ENCODE assay signal across 8 mouse cellular contexts in the genomic region with DNA sequence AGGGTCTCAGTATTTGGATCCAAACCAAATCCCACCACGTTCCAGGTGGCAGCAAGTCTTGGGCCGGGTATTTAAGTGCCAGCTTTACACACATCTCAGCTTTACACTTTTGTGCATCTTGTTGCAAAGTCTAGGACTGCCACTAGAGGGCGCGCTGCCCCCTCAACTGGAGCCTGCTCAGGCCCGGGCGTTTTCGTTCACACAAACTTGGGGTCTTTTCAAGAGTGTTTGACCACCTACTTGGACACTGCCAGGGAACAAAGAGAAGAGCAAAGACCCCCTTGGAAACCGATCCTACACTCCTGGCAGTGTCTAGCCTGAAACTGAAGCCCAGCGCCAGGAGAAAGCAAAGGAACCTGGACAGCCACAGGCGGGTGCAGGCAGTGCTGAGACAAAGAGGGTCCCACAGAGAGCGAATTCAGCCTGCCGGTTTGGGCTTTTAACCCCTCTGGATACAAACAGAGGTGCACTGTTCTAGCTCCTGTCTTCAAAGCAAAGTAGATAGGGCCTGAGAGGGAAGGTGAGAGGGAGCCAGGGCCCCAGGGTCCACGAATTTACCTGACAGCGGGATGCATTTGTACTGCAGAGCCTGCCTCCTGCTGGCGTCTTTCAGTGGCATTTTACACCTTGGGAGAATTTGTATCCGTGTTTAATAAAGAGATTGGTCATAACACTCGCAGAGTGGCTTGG. TPM values are rescaled to one million over a fixed set of nuclear protein-coding genes. Genes with fewer than 3 reads are reported as not detected.
A peak's percentile ranks its signal among the peaks of the same experiment; 100 is the strongest.
DNase-seq lines count a peak whose midpoint lies in the region; ATAC-seq and TF ChIP-seq lines count a peak whose summit lies in the region.

No protein-coding gene starts in this region.

- H3K4me1 ChIP-seq in heart, adult 2 months (ENCODE audit: control insufficient read depth, insufficient read depth, low read length): no peaks in the 10 kb centered on the region
- no peaks in the 10 kb centered on the region; the same call in 1 of the 2 replicates for H3K4me1 ChIP-seq in heart, embryonic 11.5 days (ENCODE audit: control insufficient read depth, insufficient read depth, low read length)
- H3K4me1 ChIP-seq in kidney, embryonic 16.5 days (ENCODE audit: insufficient read depth, low read length): peaks cover 12% of the 10 kb centered on the region
- H3K4me1 ChIP-seq in liver, adult 2 months (ENCODE audit: control insufficient read depth, insufficient read depth, low read length): peaks cover 3% of the 10 kb centered on the region; the same call in 1 of the 2 replicates

- no peak for ATAC-seq in heart, embryonic 11.5 days (replicated peaks; ENCODE audit: insufficient number of reproducible peaks, low FRiP score, low TSS enrichment)
- ATAC-seq in kidney, embryonic 16.5 days (ENCODE audit: low FRiP score, low TSS enrichment): peak; percentile 46; the same call in 1 of the 2 replicates

- 5% methylated on average over 17 of the region's 17 CpGs for WGBS in heart, adult 2 months
- WGBS in heart, embryonic 11.5 days (ENCODE audit: insufficient replicate concordance): 4% methylated on average over 17 of the region's 17 CpGs
- WGBS in kidney, embryonic 16.5 days: 1% methylated on average over 17 of the region's 17 CpGs
- WGBS in liver, adult 2 months: 38% methylated on average over 17 of the region's 17 CpGs

- no peaks in the 10 kb centered on the region for H3K27me3 ChIP-seq in heart, adult 2 months (ENCODE audit: control insufficient read depth, insufficient read depth, low read length)
- no peaks in the 10 kb centered on the region for H3K27me3 ChIP-seq in heart, embryonic 11.5 days (ENCODE audit: control insufficient read depth, insufficient read depth, low read length)
- H3K27me3 ChIP-seq in kidney, embryonic 16.5 days (ENCODE audit: insufficient read depth, low read length): no peaks in the 10 kb centered on the region
- H3K27me3 ChIP-seq in liver, adult 2 months (ENCODE audit: control insufficient read depth, insufficient read depth, low read length): no peaks in the 10 kb centered on the region
- no peaks in the 10 kb centered on the region for H3K27me3 ChIP-seq in myocyte (ENCODE audit: control insufficient read depth, insufficient read depth, insufficient read length)

- no peak for TF ChIP-seq EP300 in heart, adult 2 months (IDR thresholded peaks at IDR 0.05; ENCODE audit: insufficient read depth, low read depth, low read length)

- TF ChIP-seq CTCF in heart, adult 2 months (IDR thresholded peaks at IDR 0.05): peak; percentile 96
- peak; percentile 87 for TF ChIP-seq CTCF in liver, adult 2 months (IDR thresholded peaks at IDR 0.05; ENCODE audit: low read depth, low read length)

- H3K36me3 ChIP-seq in heart, adult 2 months (ENCODE audit: control insufficient read depth, insufficient read depth, low read length): no peaks in the 10 kb centered on the region
- no peaks in the 10 kb centered on the region for H3K36me3 ChIP-seq in heart, embryonic 11.5 days (ENCODE audit: control insufficient read depth, insufficient read depth, low read length)
- H3K36me3 ChIP-seq in kidney, embryonic 16.5 days (ENCODE audit: insufficient read depth, low read length): no peaks in the 10 kb centered on the region
- H3K36me3 ChIP-seq in liver, adult 2 months (ENCODE audit: control insufficient read depth, insufficient read depth, low read length): peaks cover 14% of the 10 kb centered on the region; the same call in 1 of the 2 replicates
- no peaks in the 10 kb centered on the region for H3K36me3 ChIP-seq in myocyte (ENCODE audit: control insufficient read depth, insufficient read depth)

- H3K79me2 ChIP-seq in heart, adult 2 months (replicated peaks; ENCODE audit: control insufficient read depth, insufficient read depth, low read length): no peaks in the 10 kb centered on the region
- H3K79me2 ChIP-seq in liver, adult 2 months (ENCODE audit: control insufficient read depth, insufficient read depth, low read length): no peaks in the 10 kb centered on the region
- H3K79me2 ChIP-seq in myocyte (ENCODE audit: control insufficient read depth, insufficient read depth): no peaks in the 10 kb centered on the region

- H3K9me3 ChIP-seq in heart, embryonic 11.5 days (replicated peaks; ENCODE audit: control insufficient read depth, low read length): no peaks in the 10 kb centered on the region
- no peaks in the 10 kb centered on the region for H3K9me3 ChIP-seq in kidney, embryonic 16.5 days (ENCODE audit: low read length)

- H3K4me2 ChIP-seq in heart, embryonic 11.5 days: peak overlapping the region; percentile 81
- peak overlapping the region; percentile 57 for H3K4me2 ChIP-seq in kidney, embryonic 16.5 days (replicated peaks; ENCODE audit: low read depth, low read length)
- peak overlapping the region; percentile 62 for H3K4me2 ChIP-seq in myocyte (ENCODE audit: low read depth)

- intact Hi-C loops in heart, adult 2 months (cut with DNase I): loop anchor here (5.0 kb wide), 2 partner anchors 264 to 459 kb away; no protein-coding TSS in a partner anchor
- intact Hi-C loops in heart, postnatal 25 days (cut with DNase I): loop anchor here (1.0 to 5.0 kb wide), 3 partner anchors 247 to 459 kb away; no protein-coding TSS in a partner anchor

- H3K9ac ChIP-seq in heart, adult 2 months (ENCODE audit: low read depth, low read length): peak overlapping the region; percentile 52
- peak overlapping the region; percentile 75 for H3K9ac ChIP-seq in heart, embryonic 11.5 days (ENCODE audit: low read depth, low read length)
- peak overlapping the region; percentile 74 for H3K9ac ChIP-seq in kidney, embryonic 16.5 days (replicated peaks; ENCODE audit: low read length)
- H3K9ac ChIP-seq in liver, adult 2 months (ENCODE audit: low read depth, low read length): no peak overlapping the region

- TF ChIP-seq POLR2A in heart, adult 2 months (IDR thresholded peaks at IDR 0.05; ENCODE audit: insufficient read depth, low read depth, low read length): no peak
- no peak for TF ChIP-seq POLR2A in liver, adult 2 months (IDR thresholded peaks at IDR 0.05; ENCODE audit: extremely low read depth, insufficient read depth, low read length)
- TF ChIP-seq POLR2A in myocyte (IDR thresholded peaks at IDR 0.05; ENCODE audit: insufficient read length, low read depth): no peak

- DNase-seq in heart, adult 2 months: peak; percentile 61 to 81
- DNase-seq in heart, postnatal 25 days (ENCODE audit: low spot score): no peak
- DNase-seq in embryo, embryonic 9.5 days (ENCODE audit: extremely low spot score): peak; percentile 92
- no peak for DNase-seq in liver, adult 2 months (ENCODE audit: extremely low read depth, low read depth, low spot score)
- DNase-seq in spleen, postnatal 4 days (ENCODE audit: low spot score in 2 of 2): peak; percentile 64 to 91

- H3ac ChIP-seq in myocyte (ENCODE audit: control insufficient read depth, insufficient read length): no peak overlapping the region

- H3K4me3 ChIP-seq in heart, adult 2 months: no peak overlapping the region; the same call in 1 of the 2 replicates
- H3K4me3 ChIP-seq in heart, embryonic 11.5 days (ENCODE audit: low read depth, low read length): peak overlapping the region; percentile 47
- peak overlapping the region; percentile 46 for H3K4me3 ChIP-seq in kidney, embryonic 16.5 days (ENCODE audit: low read length)
- no peak overlapping the region for H3K4me3 ChIP-seq in liver, adult 2 months (ENCODE audit: insufficient read depth, low read depth, low read length)
- H3K4me3 ChIP-seq in myocyte: no peak overlapping the region

- no peak overlapping the region for H3K27ac ChIP-seq in heart, adult 2 months
- H3K27ac ChIP-seq in heart, embryonic 11.5 days (ENCODE audit: low read depth, low read length): no peak overlapping the region
- peak overlapping the region; percentile 3; the same call in 1 of the 2 replicates for H3K27ac ChIP-seq in kidney, embryonic 16.5 days (ENCODE audit: low read length)
- H3K27ac ChIP-seq in liver, adult 2 months (replicated peaks; ENCODE audit: insufficient read depth, low read depth, low read length): no peak overlapping the region

TF ChIP-seq in myocyte, 11 proteins besides CTCF, POLR2A, EP300 and RAD21:
- no peak for TF ChIP-seq MYOD1 (IDR thresholded peaks at IDR 0.05; ENCODE audit: control insufficient read depth in 1 of 3, insufficient read length in 2 of 3, low read depth in 2 of 3)
- TF ChIP-seq MAX (IDR thresholded peaks at IDR 0.05; ENCODE audit: low read depth): no peak
- no peak for TF ChIP-seq REST (IDR thresholded peaks at IDR 0.05; ENCODE audit: insufficient read depth, insufficient read length)
- TF ChIP-seq MYOG (IDR thresholded peaks at IDR 0.05; ENCODE audit: control insufficient read depth in 1 of 3, insufficient read depth in 1 of 3, insufficient read length in 2 of 3, low read depth in 2 of 3): no peak
- no peak for TF ChIP-seq TCF12 (IDR thresholded peaks at IDR 0.05; ENCODE audit: insufficient read depth, poor library complexity, severe bottlenecking)
- no peak for TF ChIP-seq TCF3 (IDR thresholded peaks at IDR 0.05; ENCODE audit: insufficient read length, low read depth)
- TF ChIP-seq POLR2AphosphoS2 (IDR thresholded peaks at IDR 0.05; ENCODE audit: insufficient read length, low read depth): no peak
- no peak for TF ChIP-seq SRF (IDR thresholded peaks at IDR 0.05; ENCODE audit: control insufficient read depth, insufficient read length, low read depth)
- TF ChIP-seq E2F4 (IDR thresholded peaks at IDR 0.05; ENCODE audit: insufficient read depth): no peak
- TF ChIP-seq USF1 (IDR thresholded peaks at IDR 0.05; ENCODE audit: low read depth): no peak
- TF ChIP-seq CEBPB (IDR thresholded peaks at IDR 0.05; ENCODE audit: insufficient read depth, poor library complexity, severe bottlenecking): no peak

RNA-seq across cellular contexts. Expression of a gene that starts 36.3 kb away (rescaled TPM):
- 100 to 1,000 TPM; 134 to 159 TPM for total RNA-seq in heart, adult 2 months (2021)
- 23.3 and 61.3 TPM in 2 replicates for polyA plus RNA-seq in heart, adult 2 months (2012; rRNA removed)
- total RNA-seq in heart, postnatal 25 days (2021): 1 to 10 TPM; 7.0 to 7.6 TPM
- polyA plus RNA-seq in heart, embryonic 11.5 days (2014; fragmentation: Nextera tagmentation; extraction: Ambion mirVana): 15.5 and 19.3 TPM in 2 replicates
- polyA plus RNA-seq in kidney, embryonic 16.5 days (2015; fragmentation: Nextera tagmentation; extraction: Ambion mirVana): 30.5 and 37.1 TPM in 2 replicates
- total RNA-seq in liver, adult 2 months (2014; rRNA removed): 141 and 185 TPM in 2 replicates
- 314 and 354 TPM in 2 replicates for polyA plus RNA-seq in liver, adult 2 months (2012; rRNA removed)
- 0.11 TPM for polyA plus RNA-seq in myocyte (2012; fragmentation: generic; extraction: Trizol)

Comparison
In these comparisons a context has a peak if more than half of its experiments do, and no peak if none do; other contexts are left out.
1. DNase-seq: peak in heart, adult 2 months (2 of 2), embryo, embryonic 9.5 days (single experiment) and spleen, postnatal 4 days (2 of 2); none in heart, postnatal 25 days (single experiment) and liver, adult 2 months (single experiment).
2. H3K4me3 ChIP-seq: peak in heart, embryonic 11.5 days (single experiment) and kidney, embryonic 16.5 days (single experiment); none in heart, adult 2 months (single experiment), liver, adult 2 months (single experiment) and myocyte (single experiment).
3. RNA of a gene that starts 36.3 kb away (polyA plus RNA-seq): 314 to 354 TPM in liver, adult 2 months, 23.3 to 61.3 TPM in heart, adult 2 months, 30.5 to 37.1 TPM in kidney, embryonic 16.5 days and 15.5 to 19.3 TPM in heart, embryonic 11.5 days; 0.11 TPM in myocyte (single experiment); every median in the first group is over 10 times any median in the second.
4. Peak in every context shown above with its lines, with median percentiles within 50 percentile points of each other: H3K4me2 ChIP-seq.